Mouse (Mus musculus) adrenal gland, postnatal 25 days (tissue): ENCODE measurements around the gene 9030612E09Rik. TPM values are rescaled to one million over a fixed set of nuclear protein-coding genes. Genes with fewer than 3 reads are reported as not detected.

Experiments used
- DNase-seq: peaks from one replicate; pipeline ENCODE4 v3.0.0; 2021; ENCODE audit warnings: mixed read lengths
- long read RNA-seq: library from polyadenylated mRNA; stranded (forward); transcript quantifications from one replicate; pipeline ENCODE4 v2.0.0, GENCODE M21; 2021
- total RNA-seq: library from RNA; stranded (reverse); gene quantifications from 2 replicates; pipeline ENCODE4 v1.2.3, GENCODE M21; 2021

9030612E09Rik gene
- 0.82 TPM in 1 of 2 replicates, not detected in the other for total RNA-seq
- long read RNA-seq = 0 reads

DNA sequence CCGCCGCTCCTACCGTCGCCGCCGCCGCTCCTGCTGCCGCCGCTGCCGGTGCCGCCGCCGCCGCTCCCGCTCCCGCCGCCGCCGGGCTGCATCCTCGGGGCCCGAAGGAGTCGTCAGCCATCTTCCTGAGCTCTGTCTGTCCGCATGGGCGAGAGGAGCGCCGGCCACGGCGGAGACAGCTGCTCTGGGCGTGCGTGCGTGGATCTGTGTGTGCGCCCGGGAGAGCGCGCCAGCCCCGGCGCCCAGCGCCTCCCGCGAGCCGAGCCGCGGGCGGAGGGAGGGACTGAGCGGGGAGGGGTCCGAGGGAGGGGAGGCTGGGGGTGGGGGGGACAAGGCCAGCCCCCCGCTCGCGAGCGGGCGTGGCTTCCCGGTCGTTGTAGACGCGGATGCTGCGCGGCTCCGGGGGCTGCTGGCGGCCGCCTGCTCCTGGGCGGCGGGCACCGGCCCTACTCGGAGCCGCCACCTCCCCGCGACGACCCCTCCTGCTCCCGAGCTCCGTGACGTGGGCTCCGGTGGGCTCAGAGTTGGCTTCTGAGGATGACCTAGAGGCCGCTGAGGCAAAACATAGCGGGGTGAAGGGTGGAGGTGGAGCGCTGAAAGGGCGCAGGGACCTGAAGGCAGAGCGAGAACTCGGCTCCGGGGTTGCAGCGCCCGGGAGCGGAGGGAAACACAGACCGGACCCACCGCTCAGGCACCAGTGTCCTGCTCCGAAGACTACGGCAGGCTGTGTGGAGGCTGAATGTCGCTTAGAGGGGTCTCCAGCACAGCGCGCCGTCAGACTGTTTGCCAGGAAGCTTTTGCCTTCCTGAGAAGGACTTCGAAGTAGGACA is at the start of gene 9030612E09Rik, which contains the start of gene Sobp:
9030612E09Rik (plus strand) TSS at position 379 of the 830 bp plus-strand sequence.
Sobp (minus strand) TSS at position 205 of the 830 bp plus-strand sequence.
- peak; percentile 64 for DNase-seq

DNA sequence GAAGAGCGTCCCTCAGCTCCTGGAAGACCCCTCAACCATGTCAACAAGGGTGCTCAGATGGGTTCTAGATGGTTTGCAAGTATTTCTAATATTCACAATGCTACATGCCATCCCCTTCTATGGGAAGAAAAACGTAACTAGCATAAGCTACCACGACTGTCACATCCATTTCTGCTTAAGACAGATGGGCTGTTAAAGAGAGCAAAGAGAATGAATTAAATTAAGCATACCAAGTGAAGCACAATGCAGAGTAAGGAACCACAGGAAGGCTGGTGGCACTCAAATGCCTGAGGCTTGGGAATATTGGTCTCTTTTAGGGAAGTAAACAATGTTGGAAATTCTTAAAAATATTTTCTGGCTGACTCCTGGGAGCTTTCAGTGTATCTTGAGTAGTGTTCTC is 45.8 kb upstream of the 9030612E09Rik start:
- DNase-seq = no peak

DNA sequence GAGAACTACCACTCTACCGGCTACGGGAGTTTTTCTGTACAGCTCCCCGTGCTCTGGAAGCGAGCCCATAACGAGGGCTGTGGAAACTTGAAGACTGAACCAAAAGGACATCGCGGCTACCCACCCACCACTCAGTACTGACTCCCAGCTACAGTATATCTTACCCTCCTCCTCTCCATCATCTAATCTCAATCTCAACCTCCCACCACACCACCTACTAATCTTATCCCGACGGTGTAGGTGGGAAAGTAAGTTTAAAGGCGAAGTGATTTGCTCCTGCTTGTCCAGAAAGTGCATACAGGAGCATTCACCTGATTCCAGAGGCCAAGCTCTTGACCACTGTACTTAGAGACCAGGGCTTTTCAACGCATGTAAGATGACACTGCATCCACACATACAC is 40.5 kb upstream of the 9030612E09Rik start:
- DNase-seq = no peak

DNA sequence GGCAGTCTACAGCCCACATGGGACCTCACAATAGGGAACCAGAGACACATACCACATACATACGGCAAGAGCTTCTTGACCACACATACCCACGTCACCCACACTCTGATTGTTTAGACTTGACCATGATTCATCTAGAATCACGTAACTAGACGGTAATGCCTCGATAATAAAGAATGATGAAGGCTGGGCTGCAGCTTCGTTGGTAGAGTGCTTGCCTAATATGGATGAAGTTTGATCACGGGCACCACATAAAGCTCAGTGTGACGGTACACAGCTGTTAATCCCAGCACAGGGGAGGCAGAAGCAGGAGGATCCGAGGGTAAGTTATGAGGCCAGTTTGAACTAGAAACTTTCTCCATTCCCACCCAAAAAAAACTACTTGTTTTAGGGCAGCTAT is 31.3 kb upstream of the 9030612E09Rik start:
- DNase-seq = no peak

DNA sequence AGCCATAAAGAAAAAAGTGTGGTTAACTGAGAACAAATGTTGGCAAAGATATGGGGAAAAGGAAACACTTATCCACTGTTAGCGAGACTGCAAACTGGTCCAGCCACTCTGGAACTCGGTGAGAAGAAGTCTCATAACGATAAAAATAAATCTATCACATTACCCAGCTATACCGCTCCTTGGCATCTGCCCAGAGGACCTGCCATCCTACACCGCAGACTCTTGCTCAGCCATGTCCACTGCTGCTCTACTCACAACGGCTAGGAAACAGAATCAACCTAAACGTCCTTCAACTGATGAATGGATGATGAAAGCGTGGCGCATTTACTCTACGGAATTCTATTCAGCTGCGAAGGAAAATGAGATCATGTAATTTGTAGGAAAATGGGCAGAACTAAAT is 26.0 kb upstream of the 9030612E09Rik start:
- DNase-seq = no peak

DNA sequence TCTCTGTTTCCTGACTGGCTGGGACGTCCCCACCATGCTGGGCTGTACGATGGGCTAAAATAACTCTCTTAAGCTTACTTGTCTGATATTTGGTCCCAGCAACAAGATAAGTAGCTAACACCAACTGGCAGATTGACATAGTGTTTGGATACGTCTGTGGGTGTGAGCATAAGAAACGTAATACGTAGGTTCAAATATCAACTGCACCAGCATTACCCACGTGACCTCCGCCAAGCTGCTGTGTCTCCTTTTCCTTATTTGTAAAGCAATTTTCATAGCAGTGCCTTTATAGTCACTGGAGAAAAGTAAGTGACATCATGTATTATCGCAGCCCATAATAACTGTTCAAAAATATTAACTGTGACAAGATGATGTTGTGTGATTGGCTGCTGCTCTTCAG is 21.9 kb upstream of the 9030612E09Rik start:
- no peak for DNase-seq

DNA sequence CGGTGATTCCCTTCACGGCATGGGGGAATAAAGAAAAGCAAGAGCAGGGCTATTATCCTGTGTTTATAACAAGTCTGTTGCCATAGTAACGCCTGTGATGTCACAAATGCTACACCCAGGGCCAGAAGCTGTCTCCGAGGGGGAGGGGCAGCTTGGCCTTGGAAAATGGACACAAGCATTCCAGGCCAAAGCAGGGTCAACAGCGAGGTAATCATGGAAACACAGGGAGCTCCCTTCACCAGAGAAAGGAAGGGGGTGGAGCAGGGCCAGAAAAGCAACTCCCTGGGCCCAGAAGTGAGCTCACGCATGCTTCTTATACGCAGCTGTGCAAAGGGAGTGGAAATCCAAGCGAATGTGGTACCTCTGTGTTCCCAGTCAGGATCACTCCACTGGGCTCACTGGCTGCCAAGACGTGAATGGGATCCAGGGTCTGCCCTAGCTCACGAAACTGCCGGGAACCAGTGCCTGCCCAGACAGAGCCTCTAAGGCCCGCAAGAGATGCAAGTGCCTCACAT is 19.4 kb upstream of the 9030612E09Rik start:
- DNase-seq = peak; percentile 55

DNA sequence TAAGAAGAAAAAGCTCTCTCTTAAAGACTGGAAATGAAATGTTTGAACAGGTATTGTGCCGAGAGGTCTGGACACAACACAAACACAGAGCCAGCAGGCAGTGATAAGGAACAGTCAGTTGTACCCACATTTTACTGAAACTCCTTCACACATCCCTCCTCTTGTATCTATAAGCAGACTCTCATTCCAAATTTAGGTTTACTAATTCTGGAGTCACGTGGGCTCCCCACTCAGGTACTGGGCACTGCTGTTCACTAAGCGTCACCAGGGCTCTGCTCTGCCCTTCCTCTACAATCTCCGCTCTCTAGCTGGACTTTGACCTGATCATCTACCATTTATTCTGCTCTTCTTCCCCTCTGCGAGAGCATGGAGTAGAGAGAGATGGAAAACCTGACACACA is 15.6 kb upstream of the 9030612E09Rik start:
- no peak for DNase-seq

DNA sequence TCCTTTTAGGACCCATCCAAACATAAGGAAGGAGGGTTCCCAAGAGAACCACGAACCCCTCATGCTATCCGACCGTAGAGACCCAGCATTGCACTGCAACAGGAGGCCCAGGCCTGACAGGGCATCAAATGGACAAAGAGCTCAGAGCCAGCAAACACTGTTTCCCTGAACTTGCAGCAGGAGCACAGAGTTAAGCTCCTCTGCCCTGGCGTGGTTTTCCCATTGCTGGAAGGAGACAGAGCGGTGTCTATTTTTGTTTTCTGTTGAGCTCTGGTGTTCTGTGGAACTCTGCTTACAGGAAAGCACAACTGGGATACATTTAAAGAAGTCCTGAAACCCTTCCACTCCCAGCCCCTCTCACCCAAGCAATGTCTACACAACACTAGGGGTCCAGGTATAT is 15.2 kb upstream of the 9030612E09Rik start:
- no peak for DNase-seq

DNA sequence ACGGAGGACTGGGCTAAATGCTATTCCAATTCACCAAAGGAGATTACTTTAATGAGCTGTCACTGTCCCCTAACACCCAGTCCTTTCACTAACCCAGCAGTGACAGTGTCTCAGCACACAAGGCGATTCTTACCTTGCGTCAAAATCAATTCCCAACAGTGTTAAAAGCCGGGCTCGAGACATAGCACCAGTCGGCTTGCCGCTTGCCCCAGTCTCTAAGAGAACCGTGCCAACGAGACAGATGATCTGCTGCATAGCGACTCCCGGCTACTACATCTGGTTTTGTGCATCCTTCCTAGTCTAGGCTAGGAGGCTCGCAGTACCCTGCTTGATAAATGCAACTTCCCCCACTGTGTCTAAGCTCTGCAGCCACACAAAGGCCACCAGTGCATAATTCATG is 12.2 kb upstream of the 9030612E09Rik start:
- DNase-seq = no peak

DNA sequence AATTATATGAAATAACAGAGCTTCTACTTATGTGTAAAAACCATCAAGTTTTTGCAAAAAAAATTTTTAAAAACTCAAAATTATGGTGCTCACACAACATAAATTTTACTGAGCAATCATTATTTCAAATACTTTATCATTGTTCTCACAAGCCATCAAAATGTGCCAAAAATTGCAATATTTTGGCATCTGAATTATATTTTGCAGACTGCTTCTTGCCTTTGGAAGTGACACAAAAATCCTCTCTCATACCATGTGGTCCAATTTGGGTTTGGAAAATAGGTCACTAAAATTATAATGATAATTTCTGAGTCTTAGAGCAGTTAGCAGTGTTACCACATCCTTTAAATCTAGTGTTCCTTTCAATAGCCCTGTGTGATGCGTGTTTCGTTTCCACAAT is 10.1 kb upstream of the 9030612E09Rik start:
- no peak for DNase-seq

DNA sequence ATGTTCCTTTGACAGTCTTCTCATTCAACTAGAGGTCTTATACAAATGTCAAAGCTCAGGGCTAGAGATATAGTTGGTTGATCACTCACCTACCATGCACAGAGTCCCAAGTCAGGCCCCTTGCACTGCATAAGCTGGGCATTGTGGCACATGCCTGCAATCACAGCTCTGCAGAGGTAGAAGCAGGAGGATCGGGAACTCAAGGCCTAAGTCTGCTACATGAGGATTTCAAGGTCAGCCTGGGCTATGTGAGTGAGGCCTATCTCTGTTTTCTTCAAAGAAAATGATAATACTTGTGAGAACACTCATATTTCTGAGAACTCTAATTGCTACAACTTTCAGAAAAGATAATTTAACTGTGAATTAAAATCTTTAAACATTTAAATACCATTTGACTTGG is 8.4 kb upstream of the 9030612E09Rik start:
- no peak for DNase-seq

DNA sequence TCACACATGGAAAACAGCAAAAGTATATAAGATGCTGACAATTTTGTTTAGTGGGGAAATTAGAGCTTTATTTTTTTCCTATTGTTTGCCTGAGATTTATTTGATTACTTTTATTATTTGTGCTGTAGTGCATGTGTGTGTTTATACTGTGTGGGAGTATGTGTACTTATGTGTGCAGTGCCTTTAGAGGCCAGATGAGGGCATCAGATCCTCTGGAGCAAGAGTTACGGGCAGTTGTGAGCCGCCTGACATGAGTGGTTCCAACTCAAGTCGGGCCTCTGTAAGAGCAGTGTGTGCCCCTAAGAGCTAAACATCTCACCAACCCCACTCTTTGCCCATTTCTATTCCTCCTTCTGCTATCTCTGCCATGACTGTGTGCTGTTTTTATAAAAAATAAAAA is 7.7 kb upstream of the 9030612E09Rik start:
- DNase-seq = no peak

DNA sequence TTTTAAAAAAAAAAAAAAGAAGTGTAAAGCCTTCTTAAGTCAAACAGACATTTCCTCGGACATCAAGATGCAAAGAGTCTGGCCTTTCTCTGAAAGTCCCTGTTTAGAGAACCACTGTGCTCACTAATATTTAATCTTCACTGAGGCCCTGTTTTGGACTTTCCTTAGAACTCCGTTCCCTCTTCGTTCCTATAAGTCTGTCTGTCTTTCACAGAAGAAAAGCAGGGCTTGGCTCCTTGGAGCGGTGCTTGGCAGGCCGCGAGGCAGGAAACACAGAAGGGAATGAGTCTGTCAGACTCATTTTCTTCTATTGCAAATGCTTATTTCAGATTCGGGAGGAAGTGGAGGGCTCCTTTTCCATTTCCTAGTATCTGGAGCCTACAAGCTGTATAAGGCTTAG is 5.7 kb upstream of the 9030612E09Rik start:
- DNase-seq = no peak

DNA sequence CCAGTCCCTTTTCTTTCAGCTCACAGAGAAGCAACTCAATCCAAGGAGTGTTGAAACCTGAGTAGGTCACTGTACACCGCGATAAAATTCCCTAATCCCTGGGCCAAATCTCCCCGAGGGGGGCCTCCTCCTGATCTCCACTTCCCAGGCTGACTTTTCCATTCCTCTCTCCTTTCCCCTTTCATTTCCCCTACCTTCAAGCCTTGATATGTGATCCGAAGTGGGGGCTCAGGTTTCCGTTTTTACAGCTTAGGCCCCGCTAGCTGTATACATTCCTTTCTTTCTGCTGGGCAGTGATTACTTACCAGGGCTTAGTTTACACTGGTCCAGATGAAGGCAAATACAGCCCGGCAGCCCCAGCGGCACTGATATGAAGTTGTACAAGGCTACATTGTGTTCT is 3.4 kb upstream of the 9030612E09Rik start:
- no peak for DNase-seq

DNA sequence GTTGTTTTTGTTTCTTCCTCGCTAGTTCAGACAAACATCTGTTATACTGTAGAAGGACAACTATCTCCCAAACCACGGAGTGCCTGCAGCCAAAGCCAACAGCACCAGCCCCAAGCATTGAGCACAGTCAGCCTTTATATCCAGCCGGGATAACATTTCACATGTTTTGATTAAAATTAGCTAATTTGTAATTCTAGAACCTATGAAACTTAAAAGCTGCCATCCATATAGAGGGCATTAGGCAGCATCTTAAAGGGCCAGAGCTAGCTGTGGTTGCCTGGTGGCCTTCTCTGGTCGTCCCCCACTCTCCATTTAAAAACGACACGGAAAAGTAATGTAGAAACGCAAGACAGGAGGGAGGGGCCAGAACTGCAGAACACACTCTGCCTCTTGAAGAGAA is 2.4 kb upstream of the 9030612E09Rik start:
- no peak for DNase-seq

DNA sequence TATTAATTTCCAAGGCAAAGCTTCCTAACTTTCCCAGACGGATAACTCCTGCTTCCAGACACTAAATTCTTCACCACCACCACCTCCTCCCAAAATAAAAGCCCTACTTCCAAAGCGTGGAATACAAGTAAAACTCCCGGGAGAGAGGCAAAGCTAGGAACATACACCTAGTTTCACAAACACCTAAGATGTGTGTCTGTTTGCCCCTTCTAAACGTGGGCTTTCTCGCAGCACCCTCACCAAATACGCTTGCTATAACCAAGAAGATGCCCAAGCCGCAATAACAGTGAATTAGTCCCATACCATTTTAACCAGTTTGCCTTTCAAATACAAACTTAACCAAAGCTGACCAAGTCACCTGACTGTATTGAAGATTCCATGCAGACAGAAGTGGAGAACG is 1.9 kb upstream of the 9030612E09Rik start:
- DNase-seq = no peak

DNA sequence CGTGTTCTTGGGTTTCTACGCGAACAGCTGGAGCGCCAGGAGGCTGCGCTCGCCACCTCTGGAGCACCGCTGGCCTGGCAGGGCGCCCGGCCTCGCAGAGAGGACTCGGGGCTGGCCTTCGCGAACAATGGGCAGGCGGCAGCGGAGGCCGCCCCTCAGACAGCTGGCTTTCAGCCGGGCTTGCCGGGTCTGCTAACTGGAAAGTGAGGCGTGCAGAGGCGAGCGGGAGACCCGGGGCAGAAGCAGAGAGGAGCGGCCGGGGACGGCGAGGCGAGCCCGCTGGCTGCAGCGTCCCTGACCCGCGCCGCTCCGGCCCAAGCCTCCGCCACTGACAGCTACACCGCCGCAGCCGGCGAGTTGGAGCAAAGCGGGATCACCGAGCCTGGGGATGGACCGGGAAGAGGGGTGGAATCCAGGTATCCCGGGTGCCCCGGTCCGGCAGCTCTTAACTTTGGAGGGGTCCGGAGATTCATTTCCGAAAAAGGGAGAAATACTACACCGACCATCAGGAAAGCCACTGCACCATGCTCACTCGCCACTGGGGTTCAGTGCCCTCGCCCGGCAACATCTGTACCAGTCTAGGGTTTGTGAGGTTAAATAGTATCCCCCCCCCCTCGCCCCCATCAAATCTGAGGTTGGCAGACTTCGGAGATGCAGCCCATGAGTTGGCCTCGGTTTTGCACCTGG is 1.2 kb upstream of the 9030612E09Rik start:
- peak; percentile 81 for DNase-seq

DNA sequence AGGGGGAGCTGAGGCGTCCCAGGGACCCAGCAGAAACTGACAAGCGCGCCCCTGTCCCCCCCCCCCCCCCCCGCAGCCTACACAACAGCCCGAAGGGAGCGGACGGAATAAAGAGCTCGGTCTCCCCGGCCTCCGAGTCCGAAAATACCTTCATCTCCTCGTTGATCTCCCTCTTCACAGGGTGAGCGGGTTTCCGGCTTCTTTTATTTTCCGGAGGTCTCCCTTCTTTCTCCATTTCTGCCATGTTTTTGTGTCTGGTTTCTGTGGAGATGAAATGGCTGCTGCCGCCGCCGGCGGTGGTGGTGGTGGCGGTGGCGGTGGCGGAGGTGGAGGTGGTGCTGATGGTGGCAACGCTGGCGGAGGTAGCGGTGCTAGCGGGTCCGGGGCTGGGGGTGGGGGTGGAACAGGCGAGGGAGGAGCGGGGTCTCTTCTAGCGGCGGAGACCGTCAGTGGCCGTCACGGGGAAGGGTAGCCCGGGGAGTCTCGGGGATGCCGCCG is 627 bp upstream of the 9030612E09Rik start:
- peak; percentile 31 for DNase-seq

DNA sequence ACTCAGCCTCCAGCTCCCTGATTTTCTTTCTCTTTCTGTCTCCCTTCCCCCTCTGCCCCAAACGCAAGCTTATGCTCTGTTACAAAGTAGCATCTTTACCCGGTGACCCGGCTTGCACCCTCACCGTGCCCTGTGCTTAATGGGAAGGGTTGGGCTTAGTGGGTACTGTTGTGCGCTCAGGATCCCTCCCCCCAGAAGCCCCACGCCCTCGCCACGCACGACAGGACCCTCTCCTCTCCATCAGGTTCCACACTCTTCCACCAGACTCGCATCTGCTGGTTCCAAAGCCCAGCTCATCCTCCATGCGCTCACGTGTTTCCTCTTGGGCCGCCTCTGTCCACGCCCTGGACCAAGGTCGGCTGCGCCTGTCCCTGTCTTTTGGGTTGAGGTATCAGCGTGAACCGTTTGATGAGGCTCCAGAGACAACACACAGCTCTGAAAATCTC is 675 bp downstream of the 9030612E09Rik start:
- DNase-seq = peak; percentile 21

DNA sequence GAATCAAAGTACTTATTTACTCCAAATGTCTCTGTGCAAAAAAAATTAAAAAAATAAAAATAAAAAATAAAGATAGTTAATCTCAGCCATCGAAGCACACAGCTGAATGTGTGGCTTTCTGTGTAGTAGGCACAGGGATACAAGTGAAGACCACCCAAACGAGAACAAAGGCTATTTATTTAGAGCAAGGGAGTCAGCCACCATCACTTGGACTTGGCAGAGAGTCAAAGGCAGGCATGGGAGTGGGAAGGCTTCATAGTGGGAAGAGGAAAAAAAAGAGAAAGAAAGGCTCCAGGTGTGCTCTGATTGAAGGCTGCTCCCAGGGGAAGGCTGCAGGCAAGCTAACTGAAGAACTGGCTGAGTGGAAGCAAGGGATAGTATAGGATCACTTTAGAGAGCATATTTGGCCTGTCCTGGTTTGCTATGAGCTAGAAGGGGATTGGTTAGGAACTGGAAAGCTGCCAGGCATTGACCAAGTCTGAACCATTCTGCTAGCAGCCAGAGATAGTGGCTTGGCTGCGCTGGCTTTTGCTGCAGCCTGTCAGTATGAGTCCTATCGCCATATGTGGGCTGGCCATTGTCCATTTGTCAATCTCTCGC is 5.9 kb downstream of the 9030612E09Rik start:
- no peak for DNase-seq

DNA sequence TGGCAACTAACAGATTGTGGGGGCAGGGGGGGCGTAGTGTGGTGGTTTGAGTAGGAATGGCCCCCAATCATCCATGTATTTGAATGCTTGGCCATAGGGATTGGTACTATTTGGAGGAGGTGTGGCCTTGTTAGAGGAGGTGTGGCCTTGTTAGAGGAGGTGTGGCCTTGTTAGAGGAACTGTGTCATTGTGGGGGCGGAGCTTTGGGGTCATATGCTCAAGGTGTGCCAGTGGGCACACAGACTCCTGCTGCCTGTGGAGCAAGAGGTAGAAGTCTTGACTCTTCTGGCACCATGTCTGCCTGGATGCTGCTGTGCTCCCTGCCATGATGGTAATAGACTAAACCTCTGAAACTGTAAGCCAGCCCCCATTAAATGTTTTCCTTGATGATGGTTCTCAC is 25.7 kb downstream of the 9030612E09Rik start:
- DNase-seq = no peak

DNA sequence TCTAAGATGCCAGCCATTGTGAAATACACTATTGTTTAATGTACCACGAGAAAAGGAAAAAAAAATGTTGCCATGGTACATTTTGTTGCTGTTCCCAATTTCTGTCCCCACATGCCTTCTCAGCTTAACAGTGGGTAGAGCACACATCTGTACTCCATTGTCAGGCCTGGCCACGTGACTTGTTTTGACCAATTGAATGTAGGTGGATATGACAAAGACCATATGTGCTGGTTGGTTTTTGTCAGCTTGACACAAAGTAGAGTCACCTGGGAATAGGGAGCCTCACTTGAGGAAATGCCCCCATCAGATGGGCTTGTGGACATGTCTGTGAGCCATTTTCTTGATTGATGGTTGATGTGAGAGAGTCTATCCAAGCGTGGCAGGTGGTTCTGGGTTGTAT is 29.4 kb downstream of the 9030612E09Rik start:
- no peak for DNase-seq
